Mouse (Mus musculus): Measurements from ENCODE around the gene Ppp2r2c. TPM values are rescaled to one million over a fixed set of nuclear protein-coding genes. Genes with fewer than 3 reads are reported as not detected.

The Ppp2r2c gene
- polyA plus RNA-seq, 1 experiment, result 5.2 TPM

DNA sequence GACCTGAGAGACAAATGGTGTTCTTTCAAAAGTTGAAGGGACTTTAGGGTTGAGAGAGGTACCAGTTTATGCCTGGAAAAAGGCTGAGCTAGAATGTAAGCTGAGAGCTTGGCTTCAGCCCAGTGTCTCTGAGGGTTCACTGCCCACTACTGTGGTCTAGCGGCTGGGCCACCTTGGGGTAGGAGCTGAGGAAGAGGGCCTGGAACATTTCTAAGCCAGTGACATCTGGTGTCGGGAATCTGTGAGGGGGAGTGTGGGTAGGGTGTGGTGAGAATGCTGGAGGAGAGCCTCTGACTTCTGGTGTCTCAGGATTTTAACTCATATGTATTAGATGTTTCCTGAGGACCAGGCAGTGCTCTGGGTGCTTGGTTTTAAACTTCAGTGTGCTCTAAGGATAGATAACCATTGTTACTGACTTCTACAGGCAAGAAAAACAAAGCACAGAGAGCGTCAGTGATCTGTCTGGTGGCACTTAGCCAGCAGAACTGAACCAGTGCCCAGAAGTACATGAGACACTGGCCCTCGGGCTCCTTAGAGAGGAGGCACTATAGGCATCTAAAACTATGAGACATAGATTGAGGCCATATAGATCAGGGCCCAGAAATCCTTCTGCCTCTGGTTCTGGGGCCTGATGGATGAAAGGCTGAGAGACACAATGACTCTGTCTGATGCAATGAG lies 23.6 kb downstream of the Ppp2r2c start:
- no peak for DNase-seq
- no peak overlapping the region for H3K4me3 ChIP-seq (replicated peaks; ENCODE audit: extremely low read depth, low read depth, low read length)
- H3K4me1 ChIP-seq (ENCODE audit: control insufficient read depth, insufficient read depth, low read length), result no peaks in the 10 kb centered on the region
- TF ChIP-seq POLR2A (IDR thresholded peaks at IDR 0.05; ENCODE audit: borderline replicate concordance, extremely low read depth, low read depth, low read length) (no peak), CTCF (IDR thresholded peaks at IDR 0.05; ENCODE audit: insufficient read depth, low read length) (no peak)
- WGBS, result 24% methylated on average over 4 of the region's 4 CpGs

DNA sequence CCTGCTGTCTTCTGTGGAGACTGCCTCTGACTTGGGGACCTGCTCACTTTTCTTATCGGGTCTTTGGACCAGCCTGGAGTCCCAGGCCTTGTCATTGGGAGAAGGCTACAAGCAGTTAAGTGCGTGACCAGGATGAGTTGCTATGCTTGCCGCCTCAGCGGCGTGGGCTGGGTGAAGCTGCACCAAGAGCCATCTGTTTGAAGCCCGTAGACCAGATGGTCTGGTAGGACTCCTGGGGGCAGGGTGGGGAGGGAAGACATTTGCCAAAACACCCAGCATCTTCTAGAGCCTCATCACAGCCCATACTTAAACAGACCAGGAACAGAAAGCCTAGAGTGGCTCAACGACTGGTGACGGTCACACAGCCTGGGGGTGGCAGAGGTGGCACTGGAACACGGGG lies 24.9 kb downstream of the Ppp2r2c start:
- Histone ChIP-seq H3K4me3 (replicated peaks; ENCODE audit: extremely low read depth, low read depth, low read length) (no peak overlapping the region), H3K4me1 (ENCODE audit: control insufficient read depth, insufficient read depth, low read length) (no peaks in the 10 kb centered on the region)
- WGBS, result 73% methylated on average over 9 of the region's 9 CpGs
- TF ChIP-seq POLR2A (IDR thresholded peaks at IDR 0.05; ENCODE audit: borderline replicate concordance, extremely low read depth, low read depth, low read length) (no peak), CTCF (IDR thresholded peaks at IDR 0.05; ENCODE audit: insufficient read depth, low read length) (no peak)
- no peak for DNase-seq

DNA sequence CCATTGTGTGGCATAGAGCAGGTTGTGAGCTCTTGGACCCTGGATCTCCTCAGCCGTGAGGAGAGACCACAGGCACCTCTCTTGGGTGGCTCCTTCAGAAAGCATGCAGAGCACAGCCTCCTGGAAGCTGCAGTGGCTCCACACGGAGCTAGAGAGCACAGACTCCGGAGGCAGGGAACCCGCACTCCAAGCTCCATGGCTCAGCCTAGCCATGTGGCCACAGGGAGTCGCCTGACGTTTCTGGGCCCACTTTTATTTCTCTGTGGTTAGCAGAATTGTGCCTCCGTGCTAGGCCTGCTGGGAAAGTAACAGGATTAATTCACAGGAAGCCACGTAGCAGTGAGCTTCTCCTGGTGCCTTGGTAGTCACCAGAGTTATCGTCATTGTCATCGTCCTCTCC lies 25.8 kb downstream of the Ppp2r2c start:
- no peak overlapping the region for H3K4me3 ChIP-seq (replicated peaks; ENCODE audit: extremely low read depth, low read depth, low read length)
- WGBS, result 57% methylated on average over 10 of the region's 10 CpGs
- TF ChIP-seq POLR2A (IDR thresholded peaks at IDR 0.05; ENCODE audit: borderline replicate concordance, extremely low read depth, low read depth, low read length), result no peak
- TF ChIP-seq CTCF (IDR thresholded peaks at IDR 0.05; ENCODE audit: insufficient read depth, low read length), result no peak
- DNase-seq, result no peak
- no peaks in the 10 kb centered on the region for H3K4me1 ChIP-seq (ENCODE audit: control insufficient read depth, insufficient read depth, low read length)

DNA sequence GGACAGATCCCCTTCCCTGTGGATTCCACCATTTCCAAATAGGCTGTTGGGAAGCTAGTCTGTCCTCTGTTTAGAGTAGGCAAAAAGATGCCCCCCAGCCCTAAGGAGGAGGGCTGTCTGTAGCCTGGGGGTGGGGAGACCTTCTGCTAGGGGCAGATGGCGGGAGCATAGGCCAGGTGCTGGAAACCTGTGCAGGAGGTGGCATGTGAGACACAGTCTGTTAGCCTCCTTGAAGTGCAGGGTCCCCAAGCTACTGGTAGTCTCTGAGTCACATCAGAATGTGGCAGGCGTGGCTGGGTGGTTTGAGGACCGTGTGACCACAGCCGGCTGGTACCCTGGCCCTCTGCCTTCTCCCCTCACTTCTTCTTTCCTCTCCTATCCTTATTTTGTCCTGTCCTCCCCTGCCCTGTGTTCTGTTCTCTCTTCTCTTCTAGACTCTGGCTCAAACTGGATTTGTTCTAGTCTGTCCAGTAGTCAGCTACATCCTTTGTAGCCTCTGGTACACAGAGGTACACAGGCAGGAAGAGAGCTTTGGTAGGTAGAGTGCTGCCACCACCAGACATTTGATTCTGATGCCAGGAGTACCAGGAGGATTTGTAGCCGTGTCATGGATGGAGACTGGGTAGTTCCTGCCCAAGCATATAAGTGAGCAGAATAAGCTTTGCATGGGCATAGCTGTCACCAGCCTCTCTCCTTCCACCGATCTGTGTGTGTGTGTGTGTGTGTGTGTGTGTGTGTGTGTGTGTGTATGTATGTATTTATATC lies 26.5 kb downstream of the Ppp2r2c start:
- no peaks in the 10 kb centered on the region for H3K4me1 ChIP-seq (ENCODE audit: control insufficient read depth, insufficient read depth, low read length)
- TF ChIP-seq CTCF (IDR thresholded peaks at IDR 0.05; ENCODE audit: insufficient read depth, low read length) (no peak), POLR2A (IDR thresholded peaks at IDR 0.05; ENCODE audit: borderline replicate concordance, extremely low read depth, low read depth, low read length) (no peak)
- WGBS, result 57% methylated on average over 6 of the region's 6 CpGs
- H3K4me3 ChIP-seq (replicated peaks; ENCODE audit: extremely low read depth, low read depth, low read length), result no peak overlapping the region
- no peak for DNase-seq

DNA sequence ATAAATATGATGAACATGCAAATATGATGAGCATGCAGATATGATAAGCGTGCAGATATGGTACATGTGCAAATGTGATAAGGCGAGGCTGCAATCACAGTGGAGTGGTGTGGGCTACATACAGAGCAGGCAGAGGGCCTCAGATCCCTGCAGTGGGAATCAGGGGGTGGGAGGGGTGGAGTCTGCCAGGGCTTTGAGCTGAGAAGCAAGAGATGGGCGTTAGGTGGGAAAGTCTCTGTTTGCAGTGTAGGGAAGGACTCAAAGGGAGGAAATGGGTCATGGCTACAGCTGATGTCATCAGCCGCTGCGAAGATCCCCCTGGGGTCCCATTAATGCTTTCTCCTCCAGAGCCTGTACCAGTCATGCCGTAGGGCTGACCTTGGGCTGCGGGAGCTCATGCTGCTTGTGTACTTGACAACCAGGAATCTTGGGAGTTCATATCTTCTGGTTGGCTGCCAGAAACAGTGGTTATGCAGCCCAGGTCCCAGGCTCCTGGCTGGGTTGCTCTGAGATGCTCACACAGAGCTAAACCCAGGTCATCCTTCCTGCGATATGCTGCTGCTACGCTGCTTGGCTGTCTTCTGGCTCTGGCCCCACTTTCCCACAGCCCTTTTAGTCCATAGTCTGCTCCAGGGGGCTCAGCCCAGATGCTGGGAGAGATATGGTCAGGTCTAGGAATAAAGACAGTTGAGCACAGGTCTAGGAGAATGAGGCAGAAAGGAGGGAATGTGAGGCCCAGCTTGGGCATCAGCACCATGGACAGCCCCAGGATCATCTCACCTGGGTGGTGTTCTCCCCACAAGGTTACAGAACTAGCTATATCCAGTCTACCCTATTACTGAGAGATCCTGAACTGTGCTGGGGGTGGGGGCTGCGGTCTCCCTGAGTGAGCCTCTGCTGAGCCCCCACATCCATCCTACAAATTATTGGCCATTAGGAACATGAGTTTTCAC lies 27.6 kb downstream of the Ppp2r2c start:
- no peak overlapping the region for H3K4me3 ChIP-seq (replicated peaks; ENCODE audit: extremely low read depth, low read depth, low read length)
- 75% methylated on average over 10 of the region's 10 CpGs for WGBS
- no peak for TF ChIP-seq POLR2A (IDR thresholded peaks at IDR 0.05; ENCODE audit: borderline replicate concordance, extremely low read depth, low read depth, low read length)
- no peak for DNase-seq
- H3K4me1 ChIP-seq (ENCODE audit: control insufficient read depth, insufficient read depth, low read length), result no peaks in the 10 kb centered on the region

DNA sequence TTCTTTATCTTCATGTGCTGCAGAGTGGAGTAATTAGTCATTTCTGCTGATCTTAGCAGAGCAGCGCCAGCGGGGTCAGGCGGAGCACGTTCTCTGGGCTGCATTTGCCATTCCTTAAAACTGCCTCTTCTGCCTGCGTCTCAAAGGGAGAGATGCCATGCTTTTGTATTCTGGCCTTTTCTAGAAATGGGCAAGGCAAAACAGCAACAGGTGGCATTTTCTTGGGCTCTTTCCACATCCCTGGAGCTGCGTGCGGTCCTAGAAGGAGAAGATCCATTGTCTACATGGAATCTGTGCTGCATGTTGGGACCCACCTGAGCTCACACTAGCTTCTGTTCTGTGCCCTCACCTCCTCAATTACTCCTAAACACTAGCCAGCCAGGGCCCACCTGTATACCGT lies 29.7 kb downstream of the Ppp2r2c start:
- WGBS, result 78% methylated on average over 8 of the region's 8 CpGs

DNA sequence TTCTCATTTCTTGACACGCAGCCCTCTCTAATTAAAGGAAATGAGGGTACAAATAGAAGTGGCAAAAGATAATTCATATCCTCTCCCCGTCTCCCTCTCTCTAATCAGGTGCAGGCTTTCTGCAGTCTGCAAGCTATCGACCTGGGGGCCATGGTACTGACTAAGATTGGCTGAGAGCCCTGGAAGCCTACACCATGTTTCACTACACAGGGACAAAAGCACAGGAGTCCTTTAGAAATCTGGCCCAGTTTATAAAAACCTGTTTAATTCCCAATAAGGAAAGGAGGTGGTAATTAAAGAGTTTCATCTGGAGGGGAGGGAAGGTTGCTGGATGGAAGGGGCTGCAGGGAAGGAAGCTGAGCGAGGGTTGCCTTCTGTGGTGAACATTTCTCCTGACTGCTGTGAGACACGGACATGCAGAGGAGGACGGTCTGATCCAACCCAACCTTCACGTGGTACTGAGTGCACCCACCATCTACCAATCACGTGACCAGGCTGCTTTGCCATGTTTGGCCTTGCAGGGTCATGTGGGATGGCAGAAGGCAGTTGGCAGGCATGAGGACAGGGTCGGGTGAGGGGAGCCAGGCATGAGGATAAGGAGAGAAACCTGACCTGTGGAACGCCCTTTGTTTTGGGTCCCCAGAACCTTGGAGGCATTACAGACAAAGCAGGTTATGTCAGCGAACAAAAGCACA lies 30.2 kb downstream of the Ppp2r2c start:
- no peak for TF ChIP-seq POLR2A (IDR thresholded peaks at IDR 0.05; ENCODE audit: borderline replicate concordance, extremely low read depth, low read depth, low read length)
- TF ChIP-seq CTCF (IDR thresholded peaks at IDR 0.05; ENCODE audit: insufficient read depth, low read length), result no peak
- Histone ChIP-seq H3K4me1 (ENCODE audit: control insufficient read depth, insufficient read depth, low read length) (no peaks in the 10 kb centered on the region), H3K4me3 (replicated peaks; ENCODE audit: extremely low read depth, low read depth, low read length) (no peak overlapping the region)
- 66% methylated on average over 11 of the region's 11 CpGs for WGBS
- no peak for DNase-seq

More for the DNA sequence above, 29.7 kb downstream of the Ppp2r2c start:
- Histone ChIP-seq H3K4me3 (replicated peaks; ENCODE audit: extremely low read depth, low read depth, low read length) (no peak overlapping the region), H3K4me1 (ENCODE audit: control insufficient read depth, insufficient read depth, low read length) (no peaks in the 10 kb centered on the region)
- no peak for TF ChIP-seq POLR2A (IDR thresholded peaks at IDR 0.05; ENCODE audit: borderline replicate concordance, extremely low read depth, low read depth, low read length)
- TF ChIP-seq CTCF (IDR thresholded peaks at IDR 0.05; ENCODE audit: insufficient read depth, low read length), result no peak
- no peak for DNase-seq

DNA sequence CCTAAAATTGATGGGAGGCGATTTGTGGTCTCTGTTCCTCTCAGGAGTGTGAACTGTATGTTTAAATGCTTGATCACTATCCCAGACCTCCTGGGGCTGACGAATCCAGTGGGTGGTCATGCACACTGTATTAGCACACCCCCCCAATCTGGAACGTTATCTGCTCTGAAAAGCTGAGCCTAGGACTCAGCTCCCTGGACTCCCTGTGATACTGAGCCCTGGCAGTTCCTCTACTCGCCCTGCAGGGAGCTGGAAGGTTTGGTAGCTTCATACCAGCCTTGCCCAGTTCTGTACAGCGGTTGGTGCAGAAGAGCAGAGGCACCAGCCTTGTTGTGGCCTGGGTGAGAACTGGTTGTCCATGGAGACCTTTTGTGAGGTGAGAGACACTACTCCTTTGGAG lies 31.1 kb downstream of the Ppp2r2c start:
- no peaks in the 10 kb centered on the region for H3K4me1 ChIP-seq (ENCODE audit: control insufficient read depth, insufficient read depth, low read length)
- 77% methylated on average over 5 of the region's 5 CpGs for WGBS
- DNase-seq, result no peak
- no peak overlapping the region for H3K4me3 ChIP-seq (replicated peaks; ENCODE audit: extremely low read depth, low read depth, low read length)
- TF ChIP-seq POLR2A (IDR thresholded peaks at IDR 0.05; ENCODE audit: borderline replicate concordance, extremely low read depth, low read depth, low read length) (no peak), CTCF (IDR thresholded peaks at IDR 0.05; ENCODE audit: insufficient read depth, low read length) (no peak)

DNA sequence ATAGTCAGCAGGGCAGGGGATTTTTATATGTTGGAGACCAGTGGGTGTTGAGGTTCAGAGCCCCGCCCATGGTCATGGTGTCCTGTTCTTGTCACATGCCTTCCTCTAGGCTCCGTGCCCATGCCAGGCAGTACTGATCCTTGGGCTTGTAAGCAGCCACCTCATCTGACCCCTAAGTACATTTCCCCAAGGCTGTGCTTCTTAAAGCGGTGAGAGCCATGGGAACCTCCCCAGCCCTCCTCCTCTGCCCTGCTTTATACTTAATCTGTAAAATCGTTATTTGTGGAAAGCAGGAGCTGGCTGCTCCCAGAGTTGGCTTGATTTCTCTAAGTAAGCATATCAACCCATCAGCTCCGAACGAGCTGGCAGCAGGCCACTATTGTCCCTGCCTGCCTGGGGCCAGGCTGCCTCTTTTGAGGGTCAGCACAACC lies 31.9 kb downstream of the Ppp2r2c start:
- DNase-seq, result no peak
- WGBS, result 35% methylated on average over 6 of the region's 6 CpGs
- Histone ChIP-seq H3K4me1 (ENCODE audit: control insufficient read depth, insufficient read depth, low read length) (no peaks in the 10 kb centered on the region), H3K4me3 (replicated peaks; ENCODE audit: extremely low read depth, low read depth, low read length) (no peak overlapping the region)
- no peak for TF ChIP-seq POLR2A (IDR thresholded peaks at IDR 0.05; ENCODE audit: borderline replicate concordance, extremely low read depth, low read depth, low read length)
- TF ChIP-seq CTCF (IDR thresholded peaks at IDR 0.05; ENCODE audit: insufficient read depth, low read length), result no peak

Measured in lung, adult 2 months (tissue).